Mouse (Mus musculus) megakaryocyte, embryonic 14.5 days (primary cell): ENCODE results near the gene Fbxl3.

Source experiments
- FLI1 ChIP-seq: IDR thresholded peaks from 2 replicates; pipeline ENCODE4 v1.6.1; 2012; ENCODE audit warnings: low read length, inconsistent platforms, mixed read lengths
- GATA1 ChIP-seq: IDR thresholded peaks from 3 replicates; pipeline ENCODE4 v1.6.1; 2012; ENCODE audit warnings: mixed read lengths, low read length, inconsistent platforms, borderline replicate concordance

DNA sequence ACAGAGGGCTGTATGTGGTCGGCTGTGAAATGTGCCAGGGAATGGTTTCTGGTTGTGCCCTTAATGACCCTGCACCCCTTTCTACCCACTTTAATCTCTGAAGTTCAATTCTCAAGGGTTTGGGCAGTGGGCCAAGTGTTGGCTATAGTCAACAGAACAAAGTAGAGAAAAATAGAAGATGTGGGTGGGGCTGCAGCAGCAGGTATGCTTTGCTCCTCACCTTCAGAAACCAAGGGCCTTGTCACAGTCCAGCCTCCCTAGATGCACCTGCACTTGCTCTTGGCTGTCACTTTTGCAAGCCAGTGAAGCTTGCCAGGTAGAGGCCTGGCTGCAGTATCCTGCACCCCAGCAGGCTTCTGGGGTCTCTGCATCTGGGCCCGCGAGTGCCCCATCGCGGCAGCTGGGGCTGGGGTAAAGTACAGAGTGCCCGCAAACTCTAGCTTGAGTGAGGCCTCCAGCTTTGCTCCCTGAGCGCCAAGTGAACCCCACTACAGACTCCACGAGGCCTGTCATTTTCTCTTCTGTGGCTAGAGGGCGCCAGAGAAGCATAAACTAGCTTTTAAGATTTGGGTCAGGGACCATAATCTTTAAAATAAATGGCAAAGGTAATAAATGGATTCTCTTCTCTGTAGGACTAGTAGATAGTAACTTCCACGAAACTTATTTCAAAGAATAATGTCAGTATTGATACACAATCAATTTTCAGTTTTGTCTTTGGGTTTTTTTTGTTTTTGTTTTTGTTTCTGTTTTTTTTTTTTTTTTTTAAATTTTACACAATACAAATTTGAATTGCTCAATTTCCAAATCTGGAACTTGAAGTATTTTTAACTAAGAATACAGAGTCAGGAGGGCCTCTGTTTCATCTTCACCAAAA lies 33.8 kb downstream of the Fbxl3 start:
- no peak for TF ChIP-seq GATA1
- TF ChIP-seq FLI1 = no peak
